Mouse (Mus musculus) urinary bladder, postnatal 4 days (tissue): ENCODE data around the gene Olfr667.
"Not testable (repeated sequence)": the region's sequence is repeated elsewhere in the genome, so short reads cannot be mapped to it uniquely, and the experiment has no call there.

Source experiments
- DNase-seq, 2 experiments: peaks; one replicate each; pipeline ENCODE4 v3.0.0; 2021 to 2022; ENCODE audit warnings: low spot score in 2 of 2

Olfr667 gene

DNA sequence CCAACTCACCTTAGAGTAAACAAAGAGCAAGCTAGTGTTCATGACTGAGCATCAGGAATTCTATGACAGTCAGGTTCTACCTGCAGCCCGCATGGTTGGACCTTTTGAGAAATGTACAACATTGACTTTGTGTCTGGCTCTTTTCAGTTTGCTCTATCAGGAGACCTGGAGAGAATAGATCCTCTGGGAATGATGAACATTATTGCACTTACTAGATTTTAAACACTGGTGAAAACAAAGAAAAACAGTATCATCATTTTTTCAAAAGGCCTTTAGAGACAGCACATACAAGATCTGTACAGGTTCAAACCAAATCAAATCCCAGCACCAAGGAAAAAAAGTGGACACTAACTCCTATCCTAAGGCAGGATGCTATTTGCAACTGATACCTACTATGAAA is at the start of gene Olfr667:
Olfr667 (minus strand) TSS at position 101 of the 400 bp plus-strand sequence.
- no peak for DNase-seq

DNA sequence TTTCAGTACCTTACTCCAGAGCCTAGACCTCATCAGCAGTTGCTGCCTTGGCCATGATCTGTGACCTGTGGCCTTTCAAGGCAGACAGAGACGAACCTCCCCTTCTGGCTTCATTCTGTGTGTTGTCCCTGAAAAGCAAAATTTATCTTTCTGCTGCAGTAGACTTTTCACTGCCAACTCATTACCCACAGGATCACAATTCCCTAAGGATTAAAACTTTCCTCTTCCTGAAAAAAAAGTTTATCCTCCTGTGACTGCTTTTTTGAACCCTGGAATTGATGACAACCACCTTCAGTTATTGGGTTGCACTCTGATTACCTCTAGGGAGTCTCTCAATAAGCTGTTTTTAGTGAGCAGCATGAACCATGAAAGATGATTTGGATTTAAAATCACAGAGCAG is 41.2 kb upstream of the Olfr667 start, which contains the start of gene Olfr670:
Olfr670 (minus strand) TSS at position 101 of the 400 bp plus-strand sequence.
- DNase-seq: no peak

- not testable (repeated sequence) for DNase-seq
Measured at GRCm38 (mm10) chr7:104950234-104950633, 29.0 kb upstream of the Olfr667 start.

DNA sequence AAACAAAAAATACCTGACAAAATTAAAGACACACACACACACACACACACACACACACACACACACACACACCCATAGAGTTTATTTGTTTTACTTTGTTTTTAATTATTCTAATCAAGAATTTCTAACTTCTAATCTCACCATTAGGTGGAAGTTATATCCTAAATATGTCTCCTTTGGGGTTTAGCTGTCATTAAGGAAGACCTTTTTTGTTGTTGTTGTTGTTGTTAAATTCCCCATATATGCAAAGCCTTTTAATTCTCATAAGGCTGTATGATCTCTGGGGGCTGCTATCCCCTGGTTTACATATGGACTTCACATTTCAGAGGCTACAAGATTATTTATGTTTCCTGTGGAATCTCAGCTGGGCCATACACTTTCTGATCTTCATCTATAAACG is 12.7 kb upstream of the Olfr667 start, which contains the start of gene Olfr669:
Olfr669 (plus strand) TSS at position 301 of the 400 bp plus-strand sequence.
- DNase-seq: no peak

- DNase-seq: no peak
Measured at GRCm38 (mm10) chr7:104927957-104928356, 6.7 kb upstream of the Olfr667 start, which contains the start of gene Olfr668. Gene Olfr668, minus strand, starts transcription at chr7:104928057.

- no peak for DNase-seq
Measured at GRCm38 (mm10) chr7:104895852-104896251, 25.4 kb downstream of the Olfr667 start, which contains the start of gene Olfr666. Gene Olfr666, minus strand, starts transcription at chr7:104895952.

DNA sequence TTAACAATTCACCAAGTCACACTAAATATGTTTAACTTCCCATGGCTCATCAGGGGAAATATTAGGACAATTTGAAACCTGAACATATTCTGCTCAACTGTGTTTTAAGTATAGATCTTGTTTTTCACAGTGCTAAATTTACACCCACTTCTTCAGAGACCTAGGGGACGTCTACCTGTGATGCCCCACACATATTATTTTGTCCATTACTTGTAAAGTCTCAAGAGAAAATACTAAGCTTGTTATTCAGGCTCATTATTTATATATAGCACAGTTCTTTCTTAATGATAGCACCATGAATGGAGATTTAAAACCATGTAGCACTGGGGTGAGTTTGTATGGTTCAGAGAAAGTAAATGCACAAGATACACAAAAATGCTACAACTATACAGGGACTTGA is 43.6 kb downstream of the Olfr667 start, which contains the start of gene Olfr665:
Olfr665 (plus strand) TSS at position 301 of the 400 bp plus-strand sequence.
- no peak for DNase-seq
